Mouse (Mus musculus): ENCODE results near the gene Gm30737. TPM values are rescaled to one million over a fixed set of nuclear protein-coding genes. Genes with fewer than 3 reads are reported as not detected.
"Not testable (repeated sequence)": the region's sequence is repeated elsewhere in the genome, so short reads cannot be mapped to it uniquely, and the experiment has no call there.

Gm30737 gene
- not detected in 2 replicates for total RNA-seq (2015)
- total RNA-seq (2017) = not detected in 2 replicates

DNA sequence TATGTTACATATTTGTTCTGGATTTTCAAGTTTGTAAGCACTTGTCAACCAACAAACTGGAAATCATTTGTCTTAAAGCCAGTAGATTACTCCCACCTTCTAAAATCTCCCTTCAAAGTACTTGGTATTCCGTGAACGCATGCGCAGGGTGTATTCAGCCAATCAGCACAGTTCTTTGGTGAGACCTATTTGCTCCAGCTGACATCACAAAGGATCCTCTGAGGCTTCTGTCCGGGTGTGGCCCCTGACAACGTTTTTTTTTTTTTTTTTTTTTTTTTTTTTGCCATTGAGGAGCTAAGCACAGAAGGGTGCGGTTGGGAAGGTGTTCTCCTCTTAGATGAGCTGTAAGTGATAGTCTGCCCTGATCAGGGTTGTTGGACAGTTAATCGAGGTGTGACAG, at the start of gene Gm30737:
Gm30737 (plus strand) TSS at position 301 of the 400 bp plus-strand sequence.
- ATAC-seq (ENCODE audit: poor library complexity, severe bottlenecking) = not testable (repeated sequence)

Measured in megakaryocyte, adult 5-6 weeks (primary cell).